In the genomic region with DNA sequence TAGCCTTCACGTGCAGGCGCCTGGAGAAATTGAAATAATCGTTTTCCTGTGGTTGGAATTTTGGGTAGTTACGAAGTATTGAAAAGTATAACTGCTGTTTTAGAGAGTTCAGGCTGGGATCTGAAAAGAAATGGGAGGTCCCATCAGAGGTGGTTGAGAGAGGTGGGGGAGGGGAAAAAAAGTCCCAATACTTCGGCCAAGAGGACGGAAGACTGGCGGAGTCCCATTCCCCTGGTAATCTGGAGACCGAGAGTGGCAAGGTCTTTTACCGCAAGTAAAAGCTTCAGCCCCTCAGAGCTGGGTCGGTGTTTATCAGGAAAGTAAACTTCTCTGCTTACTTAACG, we compare ENCODE assay signal across 8 mouse cellular contexts. TPM values are rescaled to one million over a fixed set of nuclear protein-coding genes. Genes with fewer than 3 reads are reported as not detected.
DNase-seq lines count a peak whose midpoint lies in the region; ATAC-seq and TF ChIP-seq lines count a peak whose summit lies in the region.

No protein-coding gene starts in this region.

- intact Hi-C loops in heart, adult 2 months (cut with DNase I), result no loop called here

- DNase-seq in heart, adult 2 months, result no peak
- no peak for DNase-seq in heart, adult 18-20 months
- peak; percentile 6 for DNase-seq in thymus, postnatal 0 days (ENCODE audit: low spot score)
- DNase-seq in thymus, adult 2 months, result no peak
- no peak for DNase-seq in liver, embryonic 13.5 days
- no peak for DNase-seq in B cell, adult 2 months
- DNase-seq in cerebellum, adult 8-10 months, result no peak
- no peak for DNase-seq in ovary, postnatal 10 days (ENCODE audit: low spot score)

- H3K79me2 ChIP-seq in heart, adult 2 months (replicated peaks; ENCODE audit: control insufficient read depth, insufficient read depth, low read length), result no peaks in the 10 kb centered on the region

- TF ChIP-seq POLR2A in heart, adult 2 months (IDR thresholded peaks at IDR 0.05; ENCODE audit: insufficient read depth, low read depth, low read length), result no peak
- no peak for TF ChIP-seq POLR2A in thymus, adult 2 months (IDR thresholded peaks at IDR 0.05; ENCODE audit: control insufficient read depth, extremely low read depth, insufficient read depth, low read length, poor library complexity)

- no peak for TF ChIP-seq CTCF in heart, adult 2 months (IDR thresholded peaks at IDR 0.05)
- TF ChIP-seq CTCF in thymus, adult 2 months (IDR thresholded peaks at IDR 0.05; ENCODE audit: borderline replicate concordance, control insufficient read depth, extremely low read depth, insufficient read depth, low read length, poor library complexity), result no peak

- H3K27ac ChIP-seq in heart, adult 2 months, result no peak overlapping the region
- H3K27ac ChIP-seq in thymus, adult 2 months (ENCODE audit: control insufficient read depth, insufficient read depth, low read length), result no peak overlapping the region
- H3K27ac ChIP-seq in liver, embryonic 13.5 days, result no peak overlapping the region

- no peaks in the 10 kb centered on the region; the same call in 1 of the 2 replicates for H3K4me1 ChIP-seq in heart, adult 2 months (ENCODE audit: control insufficient read depth, insufficient read depth, low read length)
- H3K4me1 ChIP-seq in thymus, adult 2 months (replicated peaks; ENCODE audit: control insufficient read depth, insufficient read depth, low read length), result peaks cover 5% of the 10 kb centered on the region
- H3K4me1 ChIP-seq in liver, embryonic 13.5 days (replicated peaks), result peaks cover 29% of the 10 kb centered on the region

- no peaks in the 10 kb centered on the region for H3K36me3 ChIP-seq in heart, adult 2 months (ENCODE audit: control insufficient read depth, insufficient read depth, low read length)
- no peaks in the 10 kb centered on the region for H3K36me3 ChIP-seq in thymus, adult 2 months (ENCODE audit: control insufficient read depth, insufficient read depth, low read length)
- no peaks in the 10 kb centered on the region for H3K36me3 ChIP-seq in liver, embryonic 13.5 days

- H3K27me3 ChIP-seq in heart, adult 2 months (ENCODE audit: control insufficient read depth, insufficient read depth, low read length), result no peaks in the 10 kb centered on the region
- H3K27me3 ChIP-seq in thymus, adult 2 months (ENCODE audit: control insufficient read depth, insufficient read depth, low read length), result no peaks in the 10 kb centered on the region
- H3K27me3 ChIP-seq in liver, embryonic 13.5 days, result peaks cover 27% of the 10 kb centered on the region

- no peak for ATAC-seq in liver, embryonic 13.5 days (ENCODE audit: low read depth)

- 13% methylated on average over 11 of the region's 11 CpGs for WGBS in heart, adult 2 months
- WGBS in thymus, adult 2 months, result 14% methylated on average over 11 of the region's 11 CpGs
- WGBS in liver, embryonic 13.5 days (ENCODE audit: insufficient replicate concordance), result 1% methylated on average over 11 of the region's 11 CpGs

- peak overlapping the region; percentile 45 for H3K4me3 ChIP-seq in heart, adult 2 months
- H3K4me3 ChIP-seq in thymus, adult 2 months (ENCODE audit: control insufficient read depth, insufficient read depth, low read length), result no peak overlapping the region
- H3K4me3 ChIP-seq in liver, embryonic 13.5 days (replicated peaks), result peak overlapping the region; percentile 59

- H3K9ac ChIP-seq in heart, adult 2 months (ENCODE audit: low read depth, low read length), result no peak overlapping the region
- H3K9ac ChIP-seq in liver, embryonic 13.5 days, result peak overlapping the region; percentile 63

- peak overlapping the region; percentile 82 for H3K4me2 ChIP-seq in liver, embryonic 13.5 days

- TF ChIP-seq EP300 in heart, adult 2 months (IDR thresholded peaks at IDR 0.05; ENCODE audit: insufficient read depth, low read depth, low read length), result no peak

- H3K9me3 ChIP-seq in liver, embryonic 13.5 days (replicated peaks), result no peaks in the 10 kb centered on the region

RNA-seq across cellular contexts. Expression of a gene that starts 7.6 kb away (rescaled TPM):
- total RNA-seq in heart, adult 2 months (2021), result not detected
- polyA plus RNA-seq in heart, adult 2 months (2012; rRNA removed), result not detected in 2 replicates
- not detected for total RNA-seq in heart, adult 18-20 months (2021)
- polyA plus RNA-seq in thymus, postnatal 0 days (2015; fragmentation: Nextera tagmentation; extraction: Ambion mirVana), result not detected in 2 replicates
- polyA plus RNA-seq in thymus, adult 2 months (2012; rRNA removed), result not detected in 2 replicates
- polyA plus RNA-seq in liver, embryonic 13.5 days (2015; fragmentation: Nextera tagmentation; extraction: Ambion mirVana), result not detected in 2 replicates

RNA-seq across cellular contexts. Expression of a gene that starts 24.1 kb away (rescaled TPM):
- 10 to 100 TPM; 20.2 to 20.6 TPM for total RNA-seq in heart, adult 2 months (2021)
- 21.6 and 45.2 TPM in 2 replicates for polyA plus RNA-seq in heart, adult 2 months (2012; rRNA removed)
- 10 to 100 TPM; 25.5 to 33.5 TPM for total RNA-seq in heart, adult 18-20 months (2021)
- polyA plus RNA-seq in thymus, postnatal 0 days (2015; fragmentation: Nextera tagmentation; extraction: Ambion mirVana), result 3.4 and 3.6 TPM in 2 replicates
- polyA plus RNA-seq in thymus, adult 2 months (2012; rRNA removed), result 6.2 and 8.0 TPM in 2 replicates
- 1.5 and 2.0 TPM in 2 replicates for polyA plus RNA-seq in liver, embryonic 13.5 days (2015; fragmentation: Nextera tagmentation; extraction: Ambion mirVana)

RNA-seq across cellular contexts. Expression of a gene that starts 53.5 kb away (rescaled TPM):
- total RNA-seq in heart, adult 2 months (2021), result 10 to 100 TPM; 13.6 to 15.0 TPM
- polyA plus RNA-seq in heart, adult 2 months (2012; rRNA removed), result 7.4 and 12.7 TPM in 2 replicates
- 10 to 100 TPM; 12.6 to 16.0 TPM for total RNA-seq in heart, adult 18-20 months (2021)
- 4.1 and 4.3 TPM in 2 replicates for polyA plus RNA-seq in thymus, postnatal 0 days (2015; fragmentation: Nextera tagmentation; extraction: Ambion mirVana)
- 4.6 and 5.8 TPM in 2 replicates for polyA plus RNA-seq in thymus, adult 2 months (2012; rRNA removed)
- 7.5 and 9.6 TPM in 2 replicates for polyA plus RNA-seq in liver, embryonic 13.5 days (2015; fragmentation: Nextera tagmentation; extraction: Ambion mirVana)
